Mouse (Mus musculus) liver, embryonic 18 days (tissue): ENCODE results near the gene Zfp518a. TPM values are rescaled to one million over a fixed set of nuclear protein-coding genes. Genes with fewer than 3 reads are reported as not detected.

ENCODE experiments used
- polyA plus RNA-seq: library from polyadenylated mRNA; depleted of rRNA; stranded (reverse); fragments of >200 nt; gene quantifications from 2 replicates; pipeline ENCODE4 v1.2.3, GENCODE M21; 2012; rRNA removed

Gene Zfp518a
- polyA plus RNA-seq = 2.3 and 2.5 TPM in 2 replicates

GRCm38 (mm10) chr19:40894519-40895392 is at the start of gene Zfp518a:
TSS of gene Zfp518a (plus strand) at chr19:40894705.

Other genes starting within 250 kb of the Zfp518a start
- gene Cc2d2b, start 146.0 kb upstream of the Zfp518a start, polyA plus RNA-seq = 0.41 and 0.49 TPM in 2 replicates
- gene Ccnj, start 63.4 kb upstream of the Zfp518a start, polyA plus RNA-seq = 2.8 and 3.0 TPM in 2 replicates
- 1.7 and 2.5 TPM in 2 replicates for gene Blnk, start 99.8 kb downstream of the Zfp518a start, polyA plus RNA-seq
- 0.02 and 0.06 TPM in 2 replicates for gene Dntt, start 134.6 kb downstream of the Zfp518a start, polyA plus RNA-seq
- not detected in 2 replicates for gene Opalin, start 182.4 kb downstream of the Zfp518a start, polyA plus RNA-seq